Mouse (Mus musculus) ES-Bruce4 (cell line): ENCODE data around the gene Cpsf6.

Source experiments
- CTCF ChIP-seq: IDR thresholded peaks from one replicate; pipeline ENCODE4 v1.8.1; 2011; ENCODE audit warnings: low read depth, low read length
- EP300 ChIP-seq: IDR thresholded peaks from 2 replicates; pipeline ENCODE4 v1.6.1; 2011; ENCODE audit warnings: low read depth, low read length; ENCODE audit not compliant: insufficient read depth
- POLR2A ChIP-seq: IDR thresholded peaks from one replicate; pipeline ENCODE4 v1.8.1; 2011; ENCODE audit warnings: low read length; ENCODE audit not compliant: insufficient read depth

- TF ChIP-seq CTCF (no peak), POLR2A (no peak), EP300 (no peak)
Observed at GRCm38 (mm10) chr10:117413562-117414527, 34.0 kb upstream of the Cpsf6 start.
